Mouse (Mus musculus) left cerebral cortex, adult 18-20 months (tissue): Measurements from ENCODE around the gene Cdip1. TPM values are rescaled to one million over a fixed set of nuclear protein-coding genes. Genes with fewer than 3 reads are reported as not detected.

Experiments
- DNase-seq, 2 experiments: peaks; one replicate each; pipeline ENCODE4 v3.0.0; 2021 to 2022; ENCODE audit warnings: low spot score in 2 of 2, mixed read lengths in 1 of 2
- total RNA-seq, 2 experiments: library from RNA; stranded (reverse); gene quantifications; 2 replicates each; pipeline ENCODE4 v1.2.3; 2021

Gene Cdip1
- total RNA-seq, 2 experiments from 2014 or later = 211 to 212 TPM

- no peak for DNase-seq
These were observed 67.8 kb downstream of the Cdip1 start for GRCm38 (mm10) chr16:4722128-4722914.

GRCm38 (mm10) chr16:4718753-4719518 lies 71.2 kb downstream of the Cdip1 start, which contains the start of gene Nmral1:
Gene Nmral1, minus strand, starts transcription at chr16:4719356.
- DNase-seq = peak; percentile 46 to 56

- DNase-seq = no peak
These were observed 72.2 kb downstream of the Cdip1 start for GRCm38 (mm10) chr16:4717866-4718265.

- no peak for DNase-seq
These were observed 76.0 kb downstream of the Cdip1 start for GRCm38 (mm10) chr16:4713861-4714710.

- no peak for DNase-seq
These were observed 78.9 kb downstream of the Cdip1 start for GRCm38 (mm10) chr16:4711173-4711572.

GRCm38 (mm10) chr16:4705541-4705940 lies 84.6 kb downstream of the Cdip1 start:
- no peak for DNase-seq

- no peak for DNase-seq
These were observed 87.4 kb downstream of the Cdip1 start for GRCm38 (mm10) chr16:4702646-4703045.

- DNase-seq = no peak
These were observed 88.9 kb downstream of the Cdip1 start for GRCm38 (mm10) chr16:4701211-4701610.

Other genes starting within 250 kb of the Cdip1 start
- 1 to 10 TPM; 3.0 to 4.1 TPM for gene Srl, start 248.5 kb downstream of the Cdip1 start, total RNA-seq
- gene Tfap4, start 230.4 kb downstream of the Cdip1 start, total RNA-seq = 1 to 10 TPM; 3.5 to 3.6 TPM
- 10 to 100 TPM; 12.4 to 16.6 TPM for gene Glis2, start 195.6 kb downstream of the Cdip1 start, total RNA-seq
- gene Pam16, start 165.3 kb downstream of the Cdip1 start, total RNA-seq = 10 to 100 TPM; 72.1 to 86.6 TPM
- gene Vasn, start 150.4 kb downstream of the Cdip1 start, total RNA-seq = 10 to 100 TPM; 11.5 to 11.6 TPM
- gene Dnaja3, start 150.3 kb downstream of the Cdip1 start, total RNA-seq = 10 to 100 TPM; 61.5 to 64.2 TPM
- 10 to 100 TPM; 78.4 to 85.4 TPM for gene Coro7, start 110.5 kb downstream of the Cdip1 start, total RNA-seq
- 10 to 100 TPM; 11.2 to 11.6 TPM for gene Nmral1, start 70.9 kb downstream of the Cdip1 start, total RNA-seq
- 10 to 100 TPM; 85.7 to 89.9 TPM for gene Hmox2, start 63.9 kb downstream of the Cdip1 start, total RNA-seq
- not detected for gene 4930562C15Rik, start 45.1 kb upstream of the Cdip1 start, total RNA-seq
- 10 to 100 TPM; 86.5 to 95.6 TPM for gene Ubald1, start 90.0 kb upstream of the Cdip1 start, total RNA-seq
- gene Mgrn1, start 96.0 kb upstream of the Cdip1 start, total RNA-seq = 100 to 1,000 TPM; 213 to 223 TPM
- 10 to 100 TPM; 65.9 to 71.0 TPM for gene Nudt16l1, start 148.5 kb upstream of the Cdip1 start, total RNA-seq
- gene Anks3, start 173.9 kb upstream of the Cdip1 start, total RNA-seq = 10 to 100 TPM; 57.7 to 64.0 TPM
- gene Sept12, start 207.6 kb upstream of the Cdip1 start, total RNA-seq = not detected
- gene Smim22, start 217.0 kb upstream of the Cdip1 start, total RNA-seq = not detected
- 100 to 1,000 TPM; 198 to 216 TPM for gene Rogdi, start 223.3 kb upstream of the Cdip1 start, total RNA-seq